Mouse (Mus musculus) heart, postnatal 10 days (tissue): ENCODE data around the gene Onecut1. TPM values are rescaled to one million over a fixed set of nuclear protein-coding genes. Genes with fewer than 3 reads are reported as not detected.

Source experiments
- total RNA-seq, 2 experiments: library from RNA; stranded (reverse); gene quantifications; 2 replicates each; pipeline ENCODE4 v1.2.3; 2021

Onecut1 gene
- total RNA-seq, 2 experiments from 2014 or later: not detected

Other genes with a start within 250 kb of the Onecut1 start
- 10 to 100 TPM; 25.9 to 26.5 TPM for gene Fam214a, start 91.0 kb downstream of the Onecut1 start, total RNA-seq
- gene Arpp19, start 175.7 kb downstream of the Onecut1 start, total RNA-seq: 100 to 1,000 TPM; 157 to 163 TPM
- gene Myo5a, start 209.1 kb downstream of the Onecut1 start, total RNA-seq: 10 to 100 TPM; 18.1 to 18.4 TPM